Mouse (Mus musculus) testis, postnatal 10 days (tissue): ENCODE measurements around the gene Nr0b2.

Experiments
- DNase-seq: peaks from one replicate; pipeline ENCODE4 v3.0.0; 2021; ENCODE audit warnings: low spot score

Nr0b2 gene

GRCm38 (mm10) chr4:133561622-133562021 is 8.4 kb downstream of the Nr0b2 start:
- DNase-seq: no peak

- peak; percentile 88 for DNase-seq
Observed at GRCm38 (mm10) chr4:133563123-133563571, 10.0 kb downstream of the Nr0b2 start.

- DNase-seq: no peak
Observed at GRCm38 (mm10) chr4:133567251-133567650, 14.1 kb downstream of the Nr0b2 start.

DNA sequence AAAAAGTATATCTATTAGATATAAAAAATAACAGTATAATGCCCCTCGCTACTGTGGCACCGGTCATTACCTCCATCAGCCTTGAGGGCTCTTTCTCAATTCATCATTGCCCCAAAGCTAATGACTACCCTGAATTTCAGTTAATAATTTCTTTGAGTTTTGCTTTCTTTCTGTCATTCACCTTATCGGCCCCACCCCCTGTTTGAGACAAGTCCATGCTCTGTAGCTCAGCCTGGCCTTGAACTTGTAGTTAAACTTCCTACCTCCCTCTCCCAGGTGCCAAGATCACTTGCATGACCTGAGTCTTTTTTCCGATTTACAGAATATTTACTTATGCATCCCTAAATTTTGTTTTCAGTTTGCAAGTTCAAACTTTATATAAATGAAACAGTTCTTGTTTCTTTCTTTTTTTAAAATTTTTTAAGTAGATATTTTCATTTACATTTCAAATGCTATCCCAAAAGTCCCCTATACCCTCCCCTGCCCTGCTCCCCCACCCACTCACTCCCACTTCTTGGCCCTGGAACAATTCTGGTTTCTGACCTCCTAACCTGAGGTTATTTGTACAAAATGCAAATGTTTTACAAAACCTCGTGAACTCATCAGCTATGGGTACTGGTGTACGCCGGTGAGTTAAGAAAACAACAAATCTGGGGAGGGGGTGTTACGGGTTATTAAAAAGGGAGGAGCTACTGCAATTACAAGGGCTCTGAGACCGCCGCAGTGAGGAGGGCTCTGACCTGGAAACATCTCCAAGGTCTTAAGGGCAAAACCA is 16.3 kb downstream of the Nr0b2 start:
- DNase-seq: no peak

GRCm38 (mm10) chr4:133570066-133570466 is 16.9 kb downstream of the Nr0b2 start:
- no peak for DNase-seq

DNA sequence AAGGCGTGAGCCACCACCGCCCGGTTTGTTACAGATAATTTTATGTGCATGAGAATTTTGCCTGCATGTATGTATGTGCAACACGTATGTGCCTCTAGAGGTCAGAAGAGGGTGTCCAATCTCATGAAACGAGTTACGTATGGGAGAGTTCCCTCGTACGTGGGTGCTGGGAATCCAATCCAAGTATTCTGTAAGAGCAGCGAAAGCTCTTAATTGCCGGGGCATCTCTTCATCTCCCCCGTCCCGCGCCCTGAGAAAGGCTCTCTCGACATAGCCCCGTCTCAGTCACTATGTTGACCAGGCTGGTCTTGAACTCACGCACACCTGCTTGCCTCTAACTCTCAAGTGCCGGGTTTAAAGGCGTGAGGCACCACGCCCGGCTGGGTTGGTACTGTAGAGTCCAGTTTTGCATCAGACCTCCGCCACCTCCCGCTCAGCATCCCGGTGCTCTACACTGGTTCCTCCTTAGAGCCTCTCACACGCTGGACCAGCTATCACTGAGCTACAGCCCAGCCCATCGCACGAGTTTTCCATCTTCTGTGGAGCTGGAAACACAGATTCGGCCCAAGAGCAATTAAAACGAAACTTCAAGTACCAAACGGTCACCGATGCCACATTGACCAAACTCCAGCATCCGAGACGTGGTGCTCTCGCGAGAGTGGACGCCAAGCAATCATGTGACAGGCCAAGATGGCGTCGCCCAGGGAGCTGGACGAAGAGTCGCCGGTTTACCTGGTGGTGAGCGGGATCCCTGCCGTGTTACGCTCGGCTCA is 21.1 kb downstream of the Nr0b2 start, which contains the start of gene Gpatch3:
Gene Gpatch3, plus strand, starts transcription at position 676 of the 773 bp plus-strand sequence.
- DNase-seq: peak; percentile 94

DNA sequence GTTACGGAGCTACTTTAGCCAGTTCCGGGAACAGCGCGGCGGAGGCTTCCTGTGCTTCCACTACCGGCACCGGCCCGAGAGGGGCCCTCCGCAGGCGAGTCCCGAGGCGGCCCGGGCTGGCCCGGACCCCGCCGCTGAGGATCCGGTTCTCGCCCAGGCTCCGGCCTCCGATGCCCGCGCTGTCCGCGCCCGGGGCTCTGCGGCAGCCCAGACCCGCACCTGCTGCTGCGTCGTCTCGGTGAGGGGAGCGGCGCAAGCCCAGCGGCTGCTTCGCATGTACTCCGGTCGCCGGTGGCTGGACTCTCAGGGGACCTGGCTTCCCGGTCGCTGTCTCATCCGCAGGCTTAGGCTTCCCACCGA is 21.6 kb downstream of the Nr0b2 start:
- no peak for DNase-seq

GRCm38 (mm10) chr4:133577983-133578382 is 24.8 kb downstream of the Nr0b2 start:
- DNase-seq: no peak

GRCm38 (mm10) chr4:133583690-133584058 is 30.5 kb downstream of the Nr0b2 start:
- DNase-seq: no peak

DNA sequence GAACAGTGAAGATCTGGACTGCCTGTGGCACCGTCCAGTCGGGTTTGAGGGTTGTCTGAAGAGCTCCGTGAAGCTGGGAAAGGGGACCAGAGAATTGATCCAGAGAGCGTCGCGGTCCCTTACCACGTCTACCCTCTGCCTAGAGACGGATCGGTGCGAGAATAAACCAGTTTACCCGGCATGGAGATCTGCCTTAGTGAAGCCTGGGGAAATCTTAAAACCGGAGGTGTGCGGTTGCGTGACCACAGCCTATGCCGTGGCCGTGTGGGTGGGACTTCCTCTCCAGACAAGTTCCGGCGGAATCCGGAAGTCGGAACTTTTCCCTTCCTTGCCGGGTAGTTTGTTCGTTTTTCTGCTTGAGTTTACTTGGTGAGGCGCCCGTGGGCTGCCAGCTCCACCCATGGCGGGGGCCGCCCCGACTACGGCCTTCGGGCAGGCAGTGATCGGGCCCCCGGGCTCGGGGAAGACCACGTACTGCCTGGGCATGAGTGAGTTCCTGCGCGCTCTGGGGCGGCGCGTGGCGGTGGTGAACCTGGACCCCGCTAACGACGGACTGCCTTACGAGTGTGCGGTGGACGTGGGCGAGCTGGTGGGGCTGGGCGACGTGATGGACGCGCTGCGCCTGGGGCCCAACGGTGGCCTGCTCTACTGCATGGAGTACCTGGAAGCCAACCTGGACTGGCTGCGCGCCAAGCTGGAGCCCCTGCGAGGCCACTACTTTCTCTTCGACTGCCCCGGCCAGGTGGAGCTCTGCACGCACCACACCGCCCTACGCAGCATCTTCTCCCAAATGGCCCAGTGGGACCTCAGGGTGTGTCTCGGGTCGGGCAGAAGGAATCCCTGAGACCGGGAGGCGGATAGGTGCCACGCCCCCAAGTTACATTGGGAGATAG is 31.1 kb downstream of the Nr0b2 start, which contains the start of gene Gpn2:
Gene Gpn2, plus strand, starts transcription at position 304 of the 893 bp plus-strand sequence.
- DNase-seq: peak; percentile 83

DNA sequence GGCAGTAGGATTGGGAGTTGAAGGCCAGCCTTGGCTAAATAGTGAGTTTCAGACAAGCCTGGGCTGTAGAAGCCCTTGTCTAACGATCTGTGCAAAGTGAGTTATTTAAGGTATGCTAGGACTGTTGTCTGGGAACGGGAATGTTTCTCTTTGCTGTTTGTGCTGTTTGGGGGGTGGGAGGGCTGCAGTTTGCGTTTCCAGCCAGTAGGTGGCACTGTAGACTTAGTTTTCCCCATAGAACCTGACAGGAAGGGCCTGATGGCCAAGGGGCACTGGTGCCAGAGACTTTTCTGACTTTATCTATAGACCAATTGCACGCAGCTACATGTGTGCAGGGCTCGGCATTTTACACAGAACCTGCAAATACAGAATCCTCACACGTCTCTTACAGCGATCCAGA is 39.4 kb downstream of the Nr0b2 start:
- DNase-seq: peak; percentile 78

- DNase-seq: no peak
Observed at GRCm38 (mm10) chr4:133595538-133595937, 42.4 kb downstream of the Nr0b2 start.

DNA sequence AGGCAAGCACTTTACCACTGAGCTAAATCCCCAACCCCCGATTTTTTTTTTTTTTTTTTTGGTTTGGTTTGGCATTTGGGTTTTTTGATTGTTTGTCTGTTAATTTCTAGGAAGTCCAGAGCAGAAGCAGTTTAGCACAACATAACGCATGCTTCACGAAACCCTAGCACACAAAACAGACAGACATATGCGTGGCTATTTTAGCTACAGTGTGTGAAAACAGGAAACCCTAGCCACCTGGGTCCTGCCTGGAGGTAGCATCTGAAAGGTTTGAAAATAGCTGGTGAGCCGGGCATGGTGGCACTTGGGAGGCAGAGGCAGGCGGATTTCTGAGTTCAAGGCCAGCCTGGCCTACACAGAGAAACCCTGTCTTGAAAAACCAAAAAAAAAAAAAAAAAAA is 42.9 kb downstream of the Nr0b2 start:
- no peak for DNase-seq

DNA sequence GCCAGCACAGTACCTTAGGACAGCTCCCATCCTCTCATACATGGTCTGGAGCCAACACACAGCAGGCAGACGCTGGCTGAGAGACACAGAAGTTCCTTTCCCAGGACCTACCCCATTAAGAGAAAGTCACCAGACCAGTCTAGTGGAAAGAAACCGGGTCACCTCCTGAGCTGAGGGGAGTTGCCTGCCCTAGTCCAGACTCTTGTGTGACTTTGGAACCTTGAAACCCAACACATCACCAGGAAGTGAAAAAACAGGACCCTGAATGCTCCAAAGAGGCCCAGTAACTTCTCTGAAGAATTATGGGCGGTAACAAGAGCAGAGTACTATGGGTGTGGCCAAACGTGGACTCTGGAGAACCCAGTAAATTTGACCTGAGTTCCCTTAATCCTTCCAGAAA is 45.4 kb downstream of the Nr0b2 start:
- DNase-seq: no peak

GRCm38 (mm10) chr4:133599116-133599515 is 45.9 kb downstream of the Nr0b2 start:
- DNase-seq: no peak

DNA sequence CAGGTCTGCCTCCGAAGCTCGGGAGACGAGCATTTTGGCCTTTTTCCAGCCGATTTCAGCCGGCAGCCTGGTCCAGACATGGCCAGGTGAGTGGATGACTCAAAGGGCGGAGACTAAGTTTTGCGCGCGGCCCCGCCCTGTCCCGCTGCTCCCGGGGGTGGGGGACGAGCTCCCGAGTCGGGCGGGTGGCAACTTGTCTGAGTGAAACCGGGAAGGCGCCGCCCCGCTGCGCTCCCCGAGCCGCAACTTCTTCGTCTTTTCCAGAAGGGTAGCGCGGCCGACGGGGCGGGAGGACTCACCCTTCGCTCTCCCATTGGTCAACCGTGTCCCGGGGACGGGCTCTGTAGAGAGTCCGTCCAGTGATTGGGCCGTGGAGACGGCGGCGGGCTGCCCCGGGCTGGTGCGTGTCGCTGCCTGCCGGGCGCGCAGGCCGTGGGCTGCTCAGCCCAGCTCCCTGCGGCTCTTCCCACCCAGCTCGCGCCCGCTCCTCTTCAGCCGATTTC is 46.4 kb downstream of the Nr0b2 start:
- DNase-seq: peak; percentile 88

GRCm38 (mm10) chr4:133600306-133600705 is 47.1 kb downstream of the Nr0b2 start:
- no peak for DNase-seq

GRCm38 (mm10) chr4:133601721-133602218 is 48.6 kb downstream of the Nr0b2 start, which contains the start of gene Sfn:
Gene Sfn, minus strand, starts transcription at chr4:133602168.
- DNase-seq: peak; percentile 79

- no peak for DNase-seq
Observed at GRCm38 (mm10) chr4:133603056-133603455, 49.9 kb downstream of the Nr0b2 start.

DNA sequence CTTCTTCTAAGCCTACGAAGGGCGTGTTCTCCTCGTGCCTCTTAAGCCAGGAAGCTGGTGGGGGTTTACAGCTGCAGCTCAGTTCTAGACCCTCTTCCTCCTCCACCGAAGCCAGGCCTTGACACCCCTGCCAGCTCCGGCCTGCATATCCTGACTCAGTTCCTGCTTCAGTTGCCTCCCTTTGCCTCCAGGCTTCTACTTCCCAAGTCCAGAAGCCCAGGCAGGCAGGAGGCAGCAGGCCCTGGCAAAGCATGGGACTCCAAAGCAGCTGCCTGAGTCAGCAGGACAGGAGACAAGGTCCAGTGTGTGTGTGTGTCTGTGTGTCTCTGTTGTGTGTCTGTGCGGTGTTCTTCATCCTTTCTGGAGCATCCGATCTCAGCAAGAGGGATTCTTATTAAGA is 51.0 kb downstream of the Nr0b2 start:
- DNase-seq: no peak

GRCm38 (mm10) chr4:133604856-133605255 is 51.7 kb downstream of the Nr0b2 start:
- DNase-seq: no peak

GRCm38 (mm10) chr4:133605330-133605729 is 52.2 kb downstream of the Nr0b2 start:
- DNase-seq: no peak
